Mouse (Mus musculus): ENCODE results near the gene Cdx2. TPM values are rescaled to one million over a fixed set of nuclear protein-coding genes. Genes with fewer than 3 reads are reported as not detected.

Cdx2 gene
- 0.70 and 1.1 TPM in 2 replicates for polyA plus RNA-seq (2011; ENCODE audit: insufficient read depth, insufficient read length, low read depth, missing spikeins)

GRCm38 (mm10) chr5:147306638-147307397 is at the start of gene Cdx2:
TSS of gene Cdx2 (minus strand) at chr5:147307270.
- TF ChIP-seq EP300 (IDR thresholded peaks at IDR 0.05; ENCODE audit: insufficient read depth, low read depth, low read length) (no peak), CTCF (IDR thresholded peaks at IDR 0.05; ENCODE audit: low read depth, low read length) (no peak), POLR2A (IDR thresholded peaks at IDR 0.05; ENCODE audit: insufficient read depth, low read length) (no peak)
- H3K27me3 ChIP-seq (ENCODE audit: control insufficient read depth, insufficient read depth, low read length, poor library complexity, severe bottlenecking) = peaks cover 35% of the 10 kb centered on the region
- H3K36me3 ChIP-seq (ENCODE audit: control insufficient read depth, insufficient read depth, low read length, poor library complexity, severe bottlenecking) = no peaks in the 10 kb centered on the region
- peak within 1 kb of the TSS; percentile 41 for H3K4me3 ChIP-seq (ENCODE audit: low read depth, low read length)
- no peaks in the 10 kb centered on the region for H3K4me1 ChIP-seq (ENCODE audit: control insufficient read depth, insufficient read depth, low read length)
- no peaks in the 10 kb centered on the region for H3K9me3 ChIP-seq (replicated peaks; ENCODE audit: control insufficient read depth, insufficient read depth, low read length, poor library complexity, severe bottlenecking)
- H3K27ac ChIP-seq (ENCODE audit: insufficient read depth, low read length) = no peak within 1 kb of the TSS
- peak within 1 kb of the TSS; percentile 28 for H3K9ac ChIP-seq (ENCODE audit: low read depth, poor library complexity, severe bottlenecking)

- H3K4me1 ChIP-seq (ENCODE audit: control insufficient read depth, insufficient read depth, low read length) = no peaks in the 10 kb centered on the region
- H3K9ac ChIP-seq (ENCODE audit: low read depth, poor library complexity, severe bottlenecking) = no peak overlapping the region
- no peaks in the 10 kb centered on the region for H3K9me3 ChIP-seq (replicated peaks; ENCODE audit: control insufficient read depth, insufficient read depth, low read length, poor library complexity, severe bottlenecking)
- TF ChIP-seq EP300 (IDR thresholded peaks at IDR 0.05; ENCODE audit: insufficient read depth, low read depth, low read length) (no peak), POLR2A (IDR thresholded peaks at IDR 0.05; ENCODE audit: insufficient read depth, low read length) (no peak), CTCF (IDR thresholded peaks at IDR 0.05; ENCODE audit: low read depth, low read length) (no peak)
- no peak overlapping the region for H3K27ac ChIP-seq (ENCODE audit: insufficient read depth, low read length)
- H3K4me3 ChIP-seq (ENCODE audit: low read depth, low read length) = no peak overlapping the region
- no peaks in the 10 kb centered on the region for H3K27me3 ChIP-seq (ENCODE audit: control insufficient read depth, insufficient read depth, low read length, poor library complexity, severe bottlenecking)
- no peaks in the 10 kb centered on the region for H3K36me3 ChIP-seq (ENCODE audit: control insufficient read depth, insufficient read depth, low read length, poor library complexity, severe bottlenecking)
These were observed 49.4 kb upstream of the Cdx2 start for GRCm38 (mm10) chr5:147356260-147357055.

GRCm38 (mm10) chr5:147355788-147356187 is 48.7 kb upstream of the Cdx2 start:
- no peaks in the 10 kb centered on the region for H3K9me3 ChIP-seq (replicated peaks; ENCODE audit: control insufficient read depth, insufficient read depth, low read length, poor library complexity, severe bottlenecking)
- no peaks in the 10 kb centered on the region for H3K36me3 ChIP-seq (ENCODE audit: control insufficient read depth, insufficient read depth, low read length, poor library complexity, severe bottlenecking)
- H3K4me3 ChIP-seq (ENCODE audit: low read depth, low read length) = no peak overlapping the region
- no peaks in the 10 kb centered on the region for H3K27me3 ChIP-seq (ENCODE audit: control insufficient read depth, insufficient read depth, low read length, poor library complexity, severe bottlenecking)
- TF ChIP-seq EP300 (IDR thresholded peaks at IDR 0.05; ENCODE audit: insufficient read depth, low read depth, low read length) (no peak), CTCF (IDR thresholded peaks at IDR 0.05; ENCODE audit: low read depth, low read length) (no peak), POLR2A (IDR thresholded peaks at IDR 0.05; ENCODE audit: insufficient read depth, low read length) (no peak)
- H3K9ac ChIP-seq (ENCODE audit: low read depth, poor library complexity, severe bottlenecking) = no peak overlapping the region
- no peak overlapping the region for H3K27ac ChIP-seq (ENCODE audit: insufficient read depth, low read length)
- H3K4me1 ChIP-seq (ENCODE audit: control insufficient read depth, insufficient read depth, low read length) = no peaks in the 10 kb centered on the region

- TF ChIP-seq CTCF (IDR thresholded peaks at IDR 0.05; ENCODE audit: low read depth, low read length) (no peak), POLR2A (IDR thresholded peaks at IDR 0.05; ENCODE audit: insufficient read depth, low read length) (no peak), EP300 (IDR thresholded peaks at IDR 0.05; ENCODE audit: insufficient read depth, low read depth, low read length) (no peak)
- Histone ChIP-seq H3K27ac (ENCODE audit: insufficient read depth, low read length) (no peak overlapping the region), H3K4me3 (ENCODE audit: low read depth, low read length) (no peak overlapping the region), H3K36me3 (ENCODE audit: control insufficient read depth, insufficient read depth, low read length, poor library complexity, severe bottlenecking) (no peaks in the 10 kb centered on the region), H3K27me3 (ENCODE audit: control insufficient read depth, insufficient read depth, low read length, poor library complexity, severe bottlenecking) (no peaks in the 10 kb centered on the region), H3K9me3 (replicated peaks; ENCODE audit: control insufficient read depth, insufficient read depth, low read length, poor library complexity, severe bottlenecking) (no peaks in the 10 kb centered on the region), H3K9ac (ENCODE audit: low read depth, poor library complexity, severe bottlenecking) (no peak overlapping the region), H3K4me1 (ENCODE audit: control insufficient read depth, insufficient read depth, low read length) (no peaks in the 10 kb centered on the region)
These were observed 47.9 kb upstream of the Cdx2 start for GRCm38 (mm10) chr5:147354985-147355384.

- Histone ChIP-seq H3K9me3 (replicated peaks; ENCODE audit: control insufficient read depth, insufficient read depth, low read length, poor library complexity, severe bottlenecking) (no peaks in the 10 kb centered on the region), H3K4me3 (ENCODE audit: low read depth, low read length) (no peak overlapping the region), H3K36me3 (ENCODE audit: control insufficient read depth, insufficient read depth, low read length, poor library complexity, severe bottlenecking) (no peaks in the 10 kb centered on the region), H3K4me1 (ENCODE audit: control insufficient read depth, insufficient read depth, low read length) (no peaks in the 10 kb centered on the region), H3K27ac (ENCODE audit: insufficient read depth, low read length) (no peak overlapping the region), H3K27me3 (ENCODE audit: control insufficient read depth, insufficient read depth, low read length, poor library complexity, severe bottlenecking) (no peaks in the 10 kb centered on the region), H3K9ac (ENCODE audit: low read depth, poor library complexity, severe bottlenecking) (no peak overlapping the region)
- TF ChIP-seq CTCF (IDR thresholded peaks at IDR 0.05; ENCODE audit: low read depth, low read length) = no peak
- TF ChIP-seq POLR2A (IDR thresholded peaks at IDR 0.05; ENCODE audit: insufficient read depth, low read length) = no peak
- no peak for TF ChIP-seq EP300 (IDR thresholded peaks at IDR 0.05; ENCODE audit: insufficient read depth, low read depth, low read length)
These were observed 47.2 kb upstream of the Cdx2 start for GRCm38 (mm10) chr5:147354161-147354780.
